Mouse (Mus musculus) lung, adult 2 months (tissue): ENCODE data around the gene Ppil6.

ENCODE experiments used
- CTCF ChIP-seq: fragments of 200-500 bp; IDR thresholded peaks from 2 replicates; pipeline ENCODE4 v1.5.1; 2011; ENCODE audit warnings: mild to moderate bottlenecking, low read length, control low read depth; ENCODE audit not compliant: insufficient read depth
- POLR2A ChIP-seq: fragments of 200-500 bp; IDR thresholded peaks from 2 replicates; pipeline ENCODE4 v1.6.1; 2011; ENCODE audit warnings: low read depth, mild to moderate bottlenecking, control low read depth, low read length, borderline replicate concordance; ENCODE audit errors: extremely low read depth

DNA sequence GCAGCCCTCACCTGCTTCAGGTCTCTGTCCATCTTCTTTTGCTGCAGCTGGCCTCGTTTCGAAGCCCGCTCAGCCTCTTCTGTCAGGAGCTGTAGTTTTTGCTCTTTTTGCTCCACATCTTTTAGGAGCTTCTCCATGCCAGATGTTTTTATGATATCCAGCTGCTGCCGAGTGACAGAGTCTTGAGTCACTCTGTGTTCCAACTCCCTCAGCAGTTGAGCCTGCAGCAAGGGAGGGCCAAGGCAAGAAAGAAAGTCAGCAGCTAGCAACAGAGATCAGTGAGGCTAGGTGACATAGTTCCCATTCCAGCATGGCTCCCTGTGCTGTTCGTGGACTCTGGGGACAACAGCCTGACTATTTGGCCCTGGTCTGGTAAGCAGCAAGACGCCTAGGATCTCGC lies 60.5 kb downstream of the Ppil6 start:
- TF ChIP-seq CTCF (no peak), POLR2A (no peak)
